Mouse (Mus musculus) erythroblast, embryonic 14.5 days (primary cell): ENCODE results near the gene Apex1. TPM values are rescaled to one million over a fixed set of nuclear protein-coding genes. Genes with fewer than 3 reads are reported as not detected.
"Not testable (repeated sequence)": the region's sequence is repeated elsewhere in the genome, so short reads cannot be mapped to it uniquely, and the experiment has no call there.

ENCODE experiments used
- H3K27me3 ChIP-seq: 2 replicates; pipeline ENCODE4 v1.6.1; 2012; ENCODE audit warnings: inconsistent platforms; ENCODE audit not compliant: control insufficient read depth
- H3K36me3 ChIP-seq: 2 replicates; pipeline ENCODE4 v1.6.1; 2012; ENCODE audit warnings: mild to moderate bottlenecking, inconsistent platforms; ENCODE audit not compliant: control insufficient read depth
- H3K4me1 ChIP-seq: 2 replicates; pipeline ENCODE4 v1.6.1; 2012; ENCODE audit warnings: inconsistent platforms; ENCODE audit not compliant: control insufficient read depth
- H3K4me3 ChIP-seq: replicated peaks from 2 replicates; pipeline ENCODE3; 2012; ENCODE audit warnings: moderate library complexity, mild to moderate bottlenecking, inconsistent platforms
- H3K9me3 ChIP-seq: 2 replicates; pipeline ENCODE4 v1.6.1; 2012; ENCODE audit warnings: low read length, inconsistent platforms, mixed read lengths; ENCODE audit not compliant: control insufficient read depth
- GATA1 ChIP-seq: IDR thresholded peaks from 2 replicates; pipeline ENCODE4 v1.6.1; 2012; ENCODE audit warnings: low read length, inconsistent platforms, mixed read lengths
- TAL1 ChIP-seq: IDR thresholded peaks from 3 replicates; pipeline ENCODE4 v1.6.1; 2012; ENCODE audit warnings: low read length, inconsistent platforms, mixed read lengths
- polyA plus RNA-seq: library from polyadenylated mRNA; stranded (reverse); fragments of >175 nt; gene quantifications from 2 replicates; pipeline ENCODE4 v1.2.3, GENCODE M21; 2012

The Apex1 gene
- polyA plus RNA-seq, 1 experiment, result 3.3 TPM

- TF ChIP-seq TAL1, result no peak
- no peak for TF ChIP-seq GATA1
- peaks cover 2% of the 10 kb centered on the region for H3K4me1 ChIP-seq
- H3K36me3 ChIP-seq, result no peaks in the 10 kb centered on the region
- peaks cover 33% of the 10 kb centered on the region for H3K27me3 ChIP-seq
- peak overlapping the region; percentile 43 for H3K4me3 ChIP-seq
- H3K9me3 ChIP-seq, result no peaks in the 10 kb centered on the region
These were observed 28.6 kb upstream of the Apex1 start for GRCm38 (mm10) chr14:50895985-50896746.

- TF ChIP-seq TAL1 (no peak), GATA1 (no peak)
- H3K4me3 ChIP-seq, result peak overlapping the region; percentile 43
- H3K4me1 ChIP-seq, result peaks cover 2% of the 10 kb centered on the region
- H3K9me3 ChIP-seq, result no peaks in the 10 kb centered on the region
- no peaks in the 10 kb centered on the region for H3K36me3 ChIP-seq
- H3K27me3 ChIP-seq, result peaks cover 33% of the 10 kb centered on the region
These were observed 27.9 kb upstream of the Apex1 start for GRCm38 (mm10) chr14:50896747-50897373.

- H3K36me3 ChIP-seq, result no peaks in the 10 kb centered on the region
- TF ChIP-seq GATA1 (no peak), TAL1 (no peak)
- H3K27me3 ChIP-seq, result peaks cover 33% of the 10 kb centered on the region
- H3K4me1 ChIP-seq, result peaks cover 2% of the 10 kb centered on the region
- no peaks in the 10 kb centered on the region for H3K9me3 ChIP-seq
- peak within 1 kb of the TSS; percentile 43 for H3K4me3 ChIP-seq
These were observed 27.4 kb upstream of the Apex1 start, which contains the start of gene Klhl33 for GRCm38 (mm10) chr14:50897374-50897765. Gene Klhl33, minus strand, starts transcription at chr14:50897507.

GRCm38 (mm10) chr14:50897992-50898391 lies 26.8 kb upstream of the Apex1 start:
- not testable (repeated sequence) for H3K36me3 ChIP-seq, H3K4me3 ChIP-seq, H3K4me1 ChIP-seq, H3K9me3 ChIP-seq
- peaks cover 33% of the 10 kb centered on the region for H3K27me3 ChIP-seq

GRCm38 (mm10) chr14:50903973-50904827 lies 20.6 kb upstream of the Apex1 start:
- TF ChIP-seq GATA1, result no peak
- no peak for TF ChIP-seq TAL1
- H3K4me1 ChIP-seq, result no peaks in the 10 kb centered on the region
- H3K36me3 ChIP-seq, result no peaks in the 10 kb centered on the region
- H3K9me3 ChIP-seq, result no peaks in the 10 kb centered on the region
- no peak overlapping the region for H3K4me3 ChIP-seq
- H3K27me3 ChIP-seq, result no peaks in the 10 kb centered on the region

GRCm38 (mm10) chr14:50904828-50905129 lies 20.0 kb upstream of the Apex1 start:
- H3K27me3 ChIP-seq, result no peaks in the 10 kb centered on the region
- no peaks in the 10 kb centered on the region for H3K9me3 ChIP-seq
- no peaks in the 10 kb centered on the region for H3K4me1 ChIP-seq
- no peak overlapping the region for H3K4me3 ChIP-seq
- no peaks in the 10 kb centered on the region for H3K36me3 ChIP-seq
- no peak for TF ChIP-seq GATA1
- TF ChIP-seq TAL1, result no peak

- not testable (repeated sequence) for H3K36me3 ChIP-seq, H3K27me3 ChIP-seq, H3K4me1 ChIP-seq, H3K9me3 ChIP-seq, H3K4me3 ChIP-seq
These were observed 19.4 kb upstream of the Apex1 start for GRCm38 (mm10) chr14:50905327-50905726.

GRCm38 (mm10) chr14:50908126-50908525 lies 16.6 kb upstream of the Apex1 start:
- TF ChIP-seq GATA1, result no peak
- TF ChIP-seq TAL1, result no peak
- Histone ChIP-seq H3K4me3 (no peak overlapping the region), H3K4me1 (no peaks in the 10 kb centered on the region), H3K27me3 (no peaks in the 10 kb centered on the region), H3K9me3 (no peaks in the 10 kb centered on the region), H3K36me3 (peaks cover 2% of the 10 kb centered on the region; the same call in 1 of the 2 replicates)

- H3K27me3 ChIP-seq, result no peaks in the 10 kb centered on the region
- H3K4me3 ChIP-seq, result no peak overlapping the region
- TF ChIP-seq GATA1, result no peak
- TF ChIP-seq TAL1, result no peak
- H3K36me3 ChIP-seq, result peaks cover 29% of the 10 kb centered on the region
- H3K4me1 ChIP-seq, result no peaks in the 10 kb centered on the region
- H3K9me3 ChIP-seq, result no peaks in the 10 kb centered on the region
These were observed 13.4 kb upstream of the Apex1 start for GRCm38 (mm10) chr14:50911356-50911755.

GRCm38 (mm10) chr14:50923437-50923836 lies 1.3 kb upstream of the Apex1 start:
- H3K9me3 ChIP-seq, H3K27me3 ChIP-seq: not testable (repeated sequence)
- Histone ChIP-seq H3K36me3 (peaks cover 37% of the 10 kb centered on the region), H3K4me1 (peaks cover 30% of the 10 kb centered on the region), H3K4me3 (peak overlapping the region; percentile 81)
